ENCODE assay signal across 22 mouse cellular contexts in the genomic region with DNA sequence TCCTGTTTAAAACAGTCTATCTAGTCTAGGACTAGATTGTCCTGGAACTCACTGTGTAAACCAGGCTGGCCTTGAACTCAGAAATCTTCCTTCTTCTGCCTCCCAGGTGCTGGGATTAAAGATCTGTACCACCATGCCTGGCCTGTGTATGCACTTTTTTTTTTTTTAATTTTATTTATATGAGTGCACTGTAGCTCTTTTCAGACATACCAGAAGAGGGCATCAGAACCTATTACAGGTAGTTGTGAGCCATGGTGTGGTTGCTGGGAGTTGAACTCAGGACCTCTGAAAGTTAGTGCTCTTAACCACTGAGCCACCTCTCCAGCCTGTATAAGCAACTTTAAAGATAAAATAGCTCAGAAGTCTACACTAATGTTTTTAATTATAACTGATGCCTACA. TPM values are rescaled to one million over a fixed set of nuclear protein-coding genes. Genes with fewer than 3 reads are reported as not detected.
DNase-seq lines count a peak whose midpoint lies in the region; ATAC-seq and TF ChIP-seq lines count a peak whose summit lies in the region.
"Had no signal": no experiment of that assay in that cellular context is flagged by ENCODE, and none has a peak within 500 bp of the region (broad histone marks: within the 10 kb centered on the region; RNA-seq: fewer than 3 reads in every experiment).

No protein-coding gene starts in this region.

- no peak for ATAC-seq in heart, embryonic 14.5 days (ENCODE audit: insufficient number of reproducible peaks, insufficient read depth, low FRiP score, low read depth)
- ATAC-seq in kidney, postnatal 0 days (replicated peaks; ENCODE audit: low FRiP score, low read depth): no peak
- ATAC-seq: midbrain, embryonic 15.5 days had no signal

- peaks cover 0 to 26% of the 10 kb centered on the region in 2 experiments; a peak in 3 of 4 replicates for H3K4me1 ChIP-seq in heart, embryonic 14.5 days (ENCODE audit: control insufficient read depth in 2 of 2, insufficient read depth in 2 of 2, low read length in 2 of 2)
- peaks cover 15% of the 10 kb centered on the region for H3K4me1 ChIP-seq in heart, embryonic 10.5 days
- peaks cover 15% of the 10 kb centered on the region for H3K4me1 ChIP-seq in kidney, postnatal 0 days (replicated peaks; ENCODE audit: insufficient read depth, low read length)
- peaks cover 0 to 37% of the 10 kb centered on the region in 2 experiments; a peak in 2 of 4 replicates for H3K4me1 ChIP-seq in CH12.LX (ENCODE audit: control insufficient read depth in 1 of 2, insufficient read depth in 2 of 2)

- H3K4me2 ChIP-seq in heart, embryonic 14.5 days (ENCODE audit: low read length): no peak overlapping the region
- no peak overlapping the region for H3K4me2 ChIP-seq in kidney, postnatal 0 days (ENCODE audit: low read length)
- H3K4me2 ChIP-seq in CH12.LX (ENCODE audit: insufficient read depth, low read depth, poor library complexity, severe bottlenecking): no peak overlapping the region
- H3K4me2 ChIP-seq: embryonic facial prominence, embryonic 15.5 days; forebrain, embryonic 12.5 days; heart, embryonic 11.5 days; hindbrain, embryonic 12.5 days; intestine, embryonic 15.5 days; liver, embryonic 13.5 days; midbrain, embryonic 15.5 days had no signal

- in situ Hi-C loops in CH12.LX (cut with MboI; ENCODE audit: low pct_ligation_motif_present, low pct_unique_long_range_greater_than_20kb, low sequenced_read_pairs): no loop called here

- peak; percentile 23; the same call in 1 of the 2 replicates for TF ChIP-seq CTCF in kidney, postnatal 0 days (IDR thresholded peaks at IDR 0.05; ENCODE audit: low read depth)
- peak in 1 of 2 experiments; percentile 25; a peak in 1 of 4 replicates for TF ChIP-seq CTCF in CH12.LX (conservative IDR thresholded peaks at IDR 0.05 in 1 of 2, IDR thresholded peaks at IDR 0.05 in 1 of 2; ENCODE audit: low read depth in 2 of 2, low read length in 2 of 2)

- H3K9me3 ChIP-seq in heart, embryonic 14.5 days (ENCODE audit: control insufficient read depth, low read length): no peaks in the 10 kb centered on the region
- no peaks in the 10 kb centered on the region for H3K9me3 ChIP-seq in heart, embryonic 10.5 days
- H3K9me3 ChIP-seq in kidney, postnatal 0 days (replicated peaks; ENCODE audit: low read length): no peaks in the 10 kb centered on the region
- no peaks in the 10 kb centered on the region for H3K9me3 ChIP-seq in CH12.LX (replicated peaks; ENCODE audit: low read length)
- H3K9me3 ChIP-seq: embryonic facial prominence, embryonic 10.5 days; embryonic facial prominence, embryonic 15.5 days; forebrain, embryonic 12.5 days; hindbrain, embryonic 12.5 days; intestine, embryonic 15.5 days; liver, embryonic 13.5 days; midbrain, embryonic 10.5 days; midbrain, embryonic 15.5 days had no signal

- no peaks in the 10 kb centered on the region for H3K27me3 ChIP-seq in heart, embryonic 14.5 days (ENCODE audit: control insufficient read depth, insufficient read depth, low read length)
- no peaks in the 10 kb centered on the region for H3K27me3 ChIP-seq in heart, embryonic 10.5 days (ENCODE audit: insufficient read depth, poor library complexity, severe bottlenecking)
- no peaks in the 10 kb centered on the region for H3K27me3 ChIP-seq in kidney, postnatal 0 days (ENCODE audit: insufficient read depth, low read length)
- H3K27me3 ChIP-seq in CH12.LX (replicated peaks): no peaks in the 10 kb centered on the region
- H3K27me3 ChIP-seq: embryonic facial prominence, embryonic 15.5 days; forebrain, embryonic 12.5 days; hindbrain, embryonic 12.5 days; intestine, embryonic 15.5 days; liver, embryonic 13.5 days; midbrain, embryonic 15.5 days had no signal

- peak overlapping the region; percentile 57; the same call in 1 of the 2 replicates for H3K9ac ChIP-seq in heart, embryonic 14.5 days (ENCODE audit: low read length)
- H3K9ac ChIP-seq in kidney, postnatal 0 days (ENCODE audit: low read depth, low read length): no peak overlapping the region
- no peak overlapping the region for H3K9ac ChIP-seq in CH12.LX (ENCODE audit: insufficient read depth, low read depth)
- H3K9ac ChIP-seq: embryonic facial prominence, embryonic 15.5 days; forebrain, embryonic 12.5 days; forebrain, postnatal 0 days; hindbrain, embryonic 12.5 days; intestine, embryonic 15.5 days; liver, embryonic 13.5 days; midbrain, embryonic 15.5 days had no signal

- no peak; the same call in 1 of the 2 replicates for TF ChIP-seq RAD21 in CH12.LX (IDR thresholded peaks at IDR 0.05; ENCODE audit: low read depth, low read length)

- no peak for TF ChIP-seq EP300 in CH12.LX (IDR thresholded peaks at IDR 0.05; ENCODE audit: low read length)

- H3K79me2 ChIP-seq in CH12.LX (replicated peaks; ENCODE audit: control insufficient read depth, extremely low read depth, insufficient read depth, poor library complexity, severe bottlenecking): peaks cover 5% of the 10 kb centered on the region; the same call in 1 of the 2 replicates

- dilution Hi-C loops in CH12.LX (cut with MboI; ENCODE audit: extremely low pct_ligation_motif_present, extremely low pct_unique_long_range_greater_than_20kb, low sequenced_read_pairs): no loop called here

- TF ChIP-seq POLR2A in CH12.LX (IDR thresholded peaks at IDR 0.05; ENCODE audit: low read depth, low read length): no peak

- H3K4me3 ChIP-seq in heart, embryonic 14.5 days (ENCODE audit: control insufficient read depth in 1 of 2, insufficient read depth in 1 of 2, low read depth in 1 of 2, low read length in 2 of 2): no peak overlapping the region
- H3K4me3 ChIP-seq in heart, embryonic 10.5 days: no peak overlapping the region
- H3K4me3 ChIP-seq in kidney, postnatal 0 days (replicated peaks; ENCODE audit: low read depth, low read length): no peak overlapping the region
- no peak overlapping the region for H3K4me3 ChIP-seq in CH12.LX (replicated peaks in 1 of 3; ENCODE audit: low read depth in 2 of 3, low read length in 2 of 3, poor library complexity in 1 of 3)
- H3K4me3 ChIP-seq: embryonic facial prominence, embryonic 10.5 days; embryonic facial prominence, embryonic 15.5 days; forebrain, embryonic 12.5 days; hindbrain, embryonic 12.5 days; intestine, embryonic 15.5 days; liver, embryonic 13.5 days; midbrain, embryonic 10.5 days; midbrain, embryonic 15.5 days had no signal

- H3K36me3 ChIP-seq in heart, embryonic 14.5 days (ENCODE audit: control insufficient read depth, insufficient read depth, low read length): peaks cover 6% of the 10 kb centered on the region; the same call in 1 of the 2 replicates
- no peaks in the 10 kb centered on the region for H3K36me3 ChIP-seq in heart, embryonic 10.5 days
- H3K36me3 ChIP-seq in kidney, postnatal 0 days (ENCODE audit: insufficient read depth, low read length): no peaks in the 10 kb centered on the region
- peaks cover 0 to 29% of the 10 kb centered on the region in 2 experiments for H3K36me3 ChIP-seq in CH12.LX (replicated peaks in 1 of 2; ENCODE audit: control insufficient read depth in 1 of 2, insufficient read depth in 1 of 2, low read length in 1 of 2)
- H3K36me3 ChIP-seq: embryonic facial prominence, embryonic 15.5 days; forebrain, embryonic 12.5 days; hindbrain, embryonic 12.5 days; intestine, embryonic 15.5 days; liver, embryonic 13.5 days; midbrain, embryonic 15.5 days had no signal

- H3K27ac ChIP-seq in heart, embryonic 14.5 days (replicated peaks in 1 of 2; ENCODE audit: control insufficient read depth in 1 of 2, insufficient read depth in 1 of 2, low read depth in 2 of 2, low read length in 2 of 2): peak overlapping the region; percentile 61 to 88; a peak in 3 of 4 replicates
- no peak overlapping the region for H3K27ac ChIP-seq in heart, embryonic 10.5 days
- no peak overlapping the region for H3K27ac ChIP-seq in kidney, postnatal 0 days
- H3K27ac ChIP-seq in CH12.LX (ENCODE audit: insufficient read depth, low read depth): no peak overlapping the region
- H3K27ac ChIP-seq: embryonic facial prominence, embryonic 10.5 days; embryonic facial prominence, embryonic 15.5 days; forebrain, embryonic 12.5 days; hindbrain, embryonic 12.5 days; midbrain, embryonic 10.5 days had no signal

- DNase-seq in heart, embryonic 10.5 days (ENCODE audit: low spot score): no peak
- no peak for DNase-seq in kidney, postnatal 0 days (ENCODE audit: low spot score)
- no peak for DNase-seq in kidney, adult 11 months
- DNase-seq in 416B (ENCODE audit: low read depth) (peak; percentile 39), CH12.LX (ENCODE audit: extremely low read depth) (no peak)
- no peak for DNase-seq in adrenal gland, adult 18-20 months (ENCODE audit: low spot score in 2 of 2)
- no peak for DNase-seq in urinary bladder, adult 18-20 months (ENCODE audit: low spot score in 2 of 2)
- DNase-seq: forebrain, postnatal 0 days; liver, embryonic 13.5 days; spleen, adult 18-20 months; thymus, postnatal 4 days had no signal

TF ChIP-seq in CH12.LX, 34 proteins besides CTCF, POLR2A, EP300 and RAD21 (continues in another document):
- TF ChIP-seq MYC (IDR thresholded peaks at IDR 0.05; ENCODE audit: low read depth, low read length): no peak
- TF ChIP-seq ZC3H11A (IDR thresholded peaks at IDR 0.05; ENCODE audit: low read depth, low read length): no peak
- no peak for TF ChIP-seq BHLHE40 (IDR thresholded peaks at IDR 0.05; ENCODE audit: low read depth, low read length)

RNA-seq across cellular contexts. Expression of a gene that starts 9.0 kb away (rescaled TPM):
- polyA plus RNA-seq in heart, embryonic 14.5 days (2014; fragmentation: Nextera tagmentation; extraction: Ambion mirVana): 31.3 and 38.0 TPM in 2 replicates
- 46.7 and 52.1 TPM in 2 replicates for polyA plus RNA-seq in heart, embryonic 10.5 days (2016; fragmentation: Nextera tagmentation; extraction: Ambion mirVana)
- polyA plus RNA-seq in kidney, postnatal 0 days (2015; fragmentation: Nextera tagmentation; extraction: Ambion mirVana): 46.1 and 53.2 TPM in 2 replicates
- total RNA-seq in CH12.LX (2012; rRNA removed) (9.4 and 10.4 TPM in 2 replicates), CH12.LX (2014; rRNA removed) (27.4 and 36.1 TPM in 2 replicates)
- polyA plus RNA-seq in CH12.LX (2012; ENCODE audit: insufficient read length, low read depth): 28.7 and 41.3 TPM in 2 replicates
- total RNA-seq in adrenal gland, adult 18-20 months (2021): 10 to 100 TPM; 25.6 to 40.2 TPM

RNA-seq across cellular contexts. Expression of a gene that starts 55.0 kb away (rescaled TPM):
- 148 and 155 TPM in 2 replicates for polyA plus RNA-seq in heart, embryonic 14.5 days (2014; fragmentation: Nextera tagmentation; extraction: Ambion mirVana)
- polyA plus RNA-seq in heart, embryonic 10.5 days (2016; fragmentation: Nextera tagmentation; extraction: Ambion mirVana): 150 and 155 TPM in 2 replicates
- polyA plus RNA-seq in kidney, postnatal 0 days (2015; fragmentation: Nextera tagmentation; extraction: Ambion mirVana): 224 and 230 TPM in 2 replicates
- total RNA-seq in CH12.LX (2012; rRNA removed): 183 and 184 TPM in 2 replicates
- 112 and 123 TPM in 2 replicates for total RNA-seq in CH12.LX (2014; rRNA removed)
- 170 and 176 TPM in 2 replicates for polyA plus RNA-seq in CH12.LX (2012; ENCODE audit: insufficient read length, low read depth)
- total RNA-seq in adrenal gland, adult 18-20 months (2021): 10 to 100 TPM; 95.9 to 97.7 TPM

RNA-seq across cellular contexts. Expression of a gene that starts 55.1 kb away (rescaled TPM):
- 21.6 and 24.5 TPM in 2 replicates for polyA plus RNA-seq in heart, embryonic 14.5 days (2014; fragmentation: Nextera tagmentation; extraction: Ambion mirVana)
- 35.1 and 44.7 TPM in 2 replicates for polyA plus RNA-seq in heart, embryonic 10.5 days (2016; fragmentation: Nextera tagmentation; extraction: Ambion mirVana)
- 12.9 and 16.2 TPM in 2 replicates for polyA plus RNA-seq in kidney, postnatal 0 days (2015; fragmentation: Nextera tagmentation; extraction: Ambion mirVana)
- total RNA-seq in CH12.LX (2012; rRNA removed) (14.7 and 17.6 TPM in 2 replicates), CH12.LX (2014; rRNA removed) (40.2 and 45.5 TPM in 2 replicates)
- 35.3 and 46.3 TPM in 2 replicates for polyA plus RNA-seq in CH12.LX (2012; ENCODE audit: insufficient read length, low read depth)
- under 1 TPM; 0.23 to 0.26 TPM for total RNA-seq in adrenal gland, adult 18-20 months (2021)
- total RNA-seq: gastrocnemius, adult 8-10 months; neutrophil, adult 5-6 weeks had no signal

Comparison
In these comparisons a context has a peak if more than half of its experiments do, and no peak if none do; other contexts are left out.
1. H3K27ac ChIP-seq: peak in heart, embryonic 14.5 days (2 of 2); none in heart, embryonic 10.5 days (single experiment), kidney, postnatal 0 days (single experiment) and CH12.LX (single experiment).